Mouse (Mus musculus) neural tube, embryonic 10.5 days (tissue): ENCODE measurements at regions not wholly inside any gene's neighbourhood (a gene's known extent, or its start where the extent isn't known, plus 50 kb on each side); places are given as distances from the start of the nearest gene placed in this dataset.

Experiments used
- DNase-seq: peaks from one replicate; pipeline ENCODE4 v3.0.0-alpha.2; 2017; ENCODE audit warnings: low spot score; ENCODE audit errors: extremely low spot score

GRCm38 (mm10) chr13:112213652-112214081 is 74.6 kb upstream of the Ankrd55 start:
- DNase-seq, result no peak

DNA sequence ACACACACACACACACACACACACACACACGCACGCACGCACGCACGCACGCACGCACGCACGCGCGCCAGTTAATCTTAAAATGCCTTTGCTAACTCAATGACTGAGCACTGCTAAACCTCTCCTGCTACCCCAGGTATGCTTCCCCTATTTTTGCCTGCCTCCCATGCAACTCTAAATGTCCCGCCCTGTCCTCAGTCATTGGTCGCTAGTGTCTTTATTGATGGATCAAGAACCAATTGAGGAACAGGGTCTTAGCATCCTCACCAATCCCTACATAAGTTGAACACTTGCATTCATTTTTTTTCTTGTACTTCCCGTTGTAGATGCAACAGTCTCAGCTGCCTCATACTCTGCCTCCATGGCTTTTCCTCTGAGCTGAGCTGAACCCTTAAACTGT is 72.2 kb upstream of the Ankrd55 start:
- no peak for DNase-seq

- no peak for DNase-seq
Measured at GRCm38 (mm10) chr13:112218389-112218788, 69.9 kb upstream of the Ankrd55 start.

GRCm38 (mm10) chr13:112220184-112220583 is 68.1 kb upstream of the Ankrd55 start:
- DNase-seq, result no peak

DNA sequence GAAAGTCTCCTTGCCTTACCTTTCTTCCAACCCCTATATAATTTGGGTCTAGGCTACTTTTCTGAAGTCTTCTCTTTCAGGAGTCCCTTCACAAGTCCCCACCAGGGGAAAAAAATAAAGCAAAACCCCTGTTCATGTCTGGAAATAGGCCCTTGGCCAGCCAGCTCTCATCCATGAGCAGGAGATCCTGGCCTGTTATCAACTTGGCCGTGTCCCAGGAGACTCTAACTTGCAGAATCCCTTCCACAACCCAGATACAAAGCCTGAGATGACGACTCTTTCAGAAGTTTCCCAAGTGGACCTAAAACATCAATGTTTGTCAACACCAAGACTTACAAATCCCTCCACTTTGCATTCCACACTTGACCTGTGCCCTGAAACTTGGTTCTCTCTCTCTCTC is 64.6 kb upstream of the Ankrd55 start:
- DNase-seq, result no peak

DNA sequence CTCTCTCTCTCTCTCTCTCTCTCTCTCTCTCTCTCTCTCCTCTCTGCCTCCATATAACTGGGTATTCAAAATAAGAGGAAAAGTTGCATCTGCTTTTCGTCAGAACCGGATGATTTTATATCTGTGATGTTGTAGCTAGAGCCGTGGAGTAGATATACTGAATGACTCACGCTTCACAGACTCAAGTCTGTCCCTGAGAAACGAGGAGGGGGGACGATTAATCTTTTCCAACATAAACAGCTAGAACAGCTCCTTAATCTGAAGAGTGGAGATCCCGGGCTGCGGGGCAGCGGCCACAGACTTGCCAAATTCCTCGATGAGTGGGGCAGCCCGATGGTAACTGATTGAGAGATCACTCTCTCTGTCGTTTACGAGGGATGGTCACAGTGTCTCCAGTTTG is 60.5 kb upstream of the Ankrd55 start:
- no peak for DNase-seq

GRCm38 (mm10) chr13:112228846-112229245 is 59.4 kb upstream of the Ankrd55 start:
- DNase-seq, result no peak

- no peak for DNase-seq
Measured at GRCm38 (mm10) chr13:112230176-112230575, 58.1 kb upstream of the Ankrd55 start.

- DNase-seq, result no peak
Measured at GRCm38 (mm10) chr13:112234695-112235094, 53.6 kb upstream of the Ankrd55 start.

DNA sequence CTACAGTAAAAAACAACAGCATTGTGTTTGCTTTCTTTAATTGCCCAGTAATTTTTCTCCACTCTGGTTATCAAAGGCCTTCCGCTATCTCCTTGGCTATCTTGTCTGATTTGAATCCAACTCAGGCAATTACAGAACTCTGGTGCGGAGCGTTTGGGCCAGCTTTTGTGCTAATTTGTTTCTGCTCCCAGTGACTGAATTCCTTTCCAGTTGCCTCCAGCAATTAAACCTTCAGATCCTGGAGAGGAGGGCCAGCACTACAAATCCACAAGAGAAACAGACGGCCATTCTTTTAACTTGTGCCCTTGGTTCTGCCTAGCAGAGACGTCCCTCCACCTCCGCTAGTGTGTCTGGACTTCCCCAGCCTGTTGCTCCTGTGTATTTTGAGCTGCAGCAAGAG is 51.3 kb upstream of the Ankrd55 start:
- no peak for DNase-seq

GRCm38 (mm10) chr13:112237377-112237776 is 50.9 kb upstream of the Ankrd55 start:
- DNase-seq, result no peak

DNA sequence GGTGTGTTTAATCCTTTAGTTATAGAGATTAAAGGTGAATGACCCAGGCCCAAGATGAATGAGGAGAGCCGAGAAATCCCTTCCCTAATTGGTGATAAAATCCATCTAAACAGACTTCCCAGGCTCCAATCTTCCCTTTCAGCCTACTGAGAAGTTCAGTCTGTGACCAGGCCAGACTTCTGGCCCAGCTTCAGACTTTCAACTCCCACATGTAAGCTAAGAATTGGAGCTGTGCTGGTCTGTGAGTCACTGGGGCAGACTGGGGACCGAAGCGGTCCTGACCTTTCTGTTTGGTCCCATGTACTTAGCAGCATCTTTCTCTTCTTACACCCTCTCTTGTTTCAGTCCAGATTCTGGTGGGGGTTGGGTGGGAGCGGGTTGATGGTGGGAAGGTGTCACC is 50.3 kb upstream of the Ankrd55 start:
- DNase-seq, result no peak
